Mouse (Mus musculus) CD4-positive naive resting alpha-beta T cell, adult 76 days (primary cell): ENCODE data around the gene Olfr1113. TPM values are rescaled to one million over a fixed set of nuclear protein-coding genes. Genes with fewer than 3 reads are reported as not detected.

Experiments
- total RNA-seq: library from RNA; stranded (reverse); gene quantifications from one replicate; pipeline ENCODE4 v1.2.4, GENCODE M21; 2023

Olfr1113 gene
- not detected for total RNA-seq

GRCm38 (mm10) chr2:87208670-87209069 is at the start of gene Olfr1113:
Olfr1113 (plus strand) TSS chr2:87208970.

GRCm38 (mm10) chr2:87187498-87187897 is 21.3 kb upstream of the Olfr1113 start, which contains the start of gene Olfr1112:
Olfr1112 (plus strand) TSS chr2:87187798.

GRCm38 (mm10) chr2:87247713-87248112 is 38.9 kb downstream of the Olfr1113 start, which contains the start of gene Olfr1115:
Olfr1115 (plus strand) TSS chr2:87248013.

Other genes with a start within 250 kb of the Olfr1113 start
- not detected for gene Olfr1099, start 248.3 kb upstream of the Olfr1113 start, total RNA-seq
- gene Olfr1100, start 229.0 kb upstream of the Olfr1113 start, total RNA-seq = not detected
- gene Olfr1101, start 217.7 kb upstream of the Olfr1113 start, total RNA-seq = not detected
- gene Olfr1102, start 210.6 kb upstream of the Olfr1113 start, total RNA-seq = not detected
- gene Olfr1104, start 181.9 kb upstream of the Olfr1113 start, total RNA-seq = not detected
- not detected for gene Olfr1105, start 172.4 kb upstream of the Olfr1113 start, total RNA-seq
- not detected for gene Olfr1106, start 156.7 kb upstream of the Olfr1113 start, total RNA-seq
- gene Olfr1107, start 133.2 kb upstream of the Olfr1113 start, total RNA-seq = not detected
- not detected for gene Olfr1109, start 113.0 kb upstream of the Olfr1113 start, total RNA-seq
- not detected for gene Olfr259, start 94.4 kb upstream of the Olfr1113 start, total RNA-seq
- not detected for gene Olfr1110, start 68.7 kb upstream of the Olfr1113 start, total RNA-seq
- gene Olfr1111, start 56.3 kb upstream of the Olfr1113 start, total RNA-seq = not detected
- gene Olfr1112, start 21.2 kb upstream of the Olfr1113 start, total RNA-seq = not detected
- gene Olfr1115, start 39.0 kb downstream of the Olfr1113 start, total RNA-seq = not detected
- not detected for gene Olfr1116, start 58.6 kb downstream of the Olfr1113 start, total RNA-seq
- gene Olfr1118, start 98.6 kb downstream of the Olfr1113 start, total RNA-seq = not detected
- not detected for gene Olfr1120, start 145.8 kb downstream of the Olfr1113 start, total RNA-seq
- gene Olfr1121, start 160.9 kb downstream of the Olfr1113 start, total RNA-seq = not detected
- 0.38 TPM for gene Olfr1122, start 176.9 kb downstream of the Olfr1113 start, total RNA-seq
- gene Olfr1123, start 207.7 kb downstream of the Olfr1113 start, total RNA-seq = not detected
- not detected for gene Olfr1124, start 221.3 kb downstream of the Olfr1113 start, total RNA-seq
- gene Olfr1126, start 245.0 kb downstream of the Olfr1113 start, total RNA-seq = not detected